Mouse (Mus musculus): ENCODE results near the gene Gper1.
"Not testable (repeated sequence)": the region's sequence is repeated elsewhere in the genome, so short reads cannot be mapped to it uniquely, and the experiment has no call there.

Gene Gper1

GRCm38 (mm10) chr5:139390324-139391119, 32.4 kb upstream of the Gper1 start:
- not testable (repeated sequence) for DNase-seq (ENCODE audit: low spot score in 2 of 2)

GRCm38 (mm10) chr5:139391309-139391990, 31.5 kb upstream of the Gper1 start:
- DNase-seq (ENCODE audit: low spot score in 2 of 2) = no peak

GRCm38 (mm10) chr5:139392219-139393196, 30.4 kb upstream of the Gper1 start:
- no peak for DNase-seq (ENCODE audit: low spot score in 2 of 2)

DNA sequence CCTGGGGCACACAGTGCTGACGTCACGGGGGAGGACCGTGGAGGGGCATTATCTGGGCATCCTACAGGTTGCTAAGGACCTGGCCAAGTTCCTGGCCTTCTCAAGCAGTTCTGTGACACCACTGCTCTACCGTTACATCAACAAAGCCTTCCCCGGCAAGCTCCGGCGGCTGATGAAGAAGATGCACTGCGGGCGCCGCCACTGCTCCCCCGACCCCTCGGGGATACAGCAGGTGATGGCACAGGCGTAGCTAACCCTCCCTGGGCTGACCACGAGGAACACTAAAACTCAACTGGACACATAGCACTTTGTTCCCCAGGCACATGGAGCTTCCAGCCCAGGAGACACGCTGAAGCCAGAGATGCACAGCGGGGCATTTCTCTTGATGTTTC, 29.8 kb upstream of the Gper1 start:
- DNase-seq (ENCODE audit: low spot score in 2 of 2) = no peak

- DNase-seq (ENCODE audit: low spot score in 2 of 2) = no peak
Measured at GRCm38 (mm10) chr5:139394399-139394798, 28.6 kb upstream of the Gper1 start.

- no peak for DNase-seq (ENCODE audit: low spot score in 2 of 2)
Measured at GRCm38 (mm10) chr5:139395528-139395927, 27.4 kb upstream of the Gper1 start.

DNA sequence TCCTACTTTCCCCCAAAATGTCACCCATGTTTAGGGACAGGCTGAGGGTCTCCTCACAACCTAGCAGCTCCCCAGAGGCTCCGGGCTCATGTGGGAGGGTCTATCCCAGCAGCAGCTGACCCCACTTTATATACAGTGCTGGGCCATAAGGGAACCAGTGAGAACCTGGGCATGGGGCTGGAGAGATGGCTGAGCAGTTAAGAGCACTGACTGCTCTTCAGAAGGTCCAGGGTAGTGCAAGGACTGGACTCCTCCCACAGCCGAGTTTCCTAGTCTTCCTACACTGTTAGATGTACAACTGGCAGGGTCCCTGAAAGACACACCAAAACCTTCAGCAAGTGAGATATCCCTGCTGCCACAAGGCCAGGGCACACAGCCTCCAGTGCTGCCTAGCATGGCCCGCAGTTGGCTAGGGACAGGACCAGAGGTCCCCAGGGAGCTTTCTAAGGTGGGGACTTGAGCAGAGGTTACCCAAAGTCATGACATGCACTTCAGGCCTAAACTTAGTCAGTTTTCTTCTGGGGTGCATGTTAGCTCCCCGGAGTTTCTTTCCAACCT, 25.5 kb upstream of the Gper1 start:
- no peak for DNase-seq (ENCODE audit: low spot score in 2 of 2)

- DNase-seq (ENCODE audit: low spot score in 2 of 2) = peak; percentile 86 to 93
Measured at GRCm38 (mm10) chr5:139397959-139398753, 24.8 kb upstream of the Gper1 start.

GRCm38 (mm10) chr5:139398786-139399185, 24.2 kb upstream of the Gper1 start:
- no peak for DNase-seq (ENCODE audit: low spot score in 2 of 2)

- DNase-seq (ENCODE audit: low spot score in 2 of 2) = no peak
Measured at GRCm38 (mm10) chr5:139399991-139400390, 23.0 kb upstream of the Gper1 start.

- no peak for DNase-seq (ENCODE audit: low spot score in 2 of 2)
Measured at GRCm38 (mm10) chr5:139402106-139402505, 20.8 kb upstream of the Gper1 start.

DNA sequence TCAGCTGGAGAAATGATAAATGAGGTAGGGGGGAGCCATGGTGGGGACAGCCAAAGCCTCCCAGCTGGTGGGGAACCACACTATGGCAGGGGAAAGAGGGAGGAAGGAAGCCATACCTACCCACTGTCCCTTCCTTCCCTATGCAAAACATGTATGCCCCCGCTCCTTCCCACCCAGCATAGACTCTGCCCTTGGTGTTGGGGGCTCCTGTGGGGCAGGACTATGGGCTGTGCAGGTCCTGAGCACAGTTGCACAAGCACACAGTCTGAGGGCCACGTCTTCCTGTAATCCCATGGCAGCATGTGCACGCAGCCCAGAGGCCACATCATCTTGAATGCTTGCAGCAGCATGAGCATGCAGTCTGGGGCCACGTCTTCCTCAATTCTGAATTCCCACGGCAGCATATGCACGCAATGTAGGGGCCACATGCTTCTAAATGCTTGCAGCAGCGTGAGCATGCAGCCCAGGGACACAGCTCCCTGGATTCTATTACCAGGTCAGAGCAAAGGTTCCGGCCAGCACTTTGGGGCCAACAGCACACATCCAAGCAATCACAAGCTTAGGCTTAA, 19.2 kb upstream of the Gper1 start:
- no peak for DNase-seq (ENCODE audit: low spot score in 2 of 2)

GRCm38 (mm10) chr5:139404801-139405401, 18.1 kb upstream of the Gper1 start, which contains the start of gene C130050O18Rik:
Gene C130050O18Rik, plus strand, starts transcription at chr5:139405280.
- no peak for DNase-seq (ENCODE audit: low spot score in 2 of 2)

DNA sequence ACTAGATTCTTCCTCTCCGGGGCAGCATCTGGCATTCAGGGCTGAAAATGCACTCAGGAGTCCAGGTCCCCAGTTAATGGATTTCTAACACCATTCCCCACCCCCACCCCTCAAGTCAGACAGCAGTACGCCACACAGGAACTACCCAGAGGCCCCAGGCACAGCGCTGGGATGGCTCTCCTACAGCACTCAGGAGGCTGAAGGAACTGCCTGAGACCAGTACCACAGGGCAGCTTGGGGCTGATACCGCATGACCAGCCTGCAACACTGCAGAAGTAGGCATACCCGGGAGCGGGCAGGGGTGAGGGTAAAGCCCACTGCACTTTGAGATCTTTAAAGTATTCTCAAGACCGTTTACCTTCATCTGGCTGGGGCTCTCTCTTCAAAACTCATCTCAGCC, 17.5 kb upstream of the Gper1 start:
- DNase-seq (ENCODE audit: low spot score in 2 of 2) = no peak

DNA sequence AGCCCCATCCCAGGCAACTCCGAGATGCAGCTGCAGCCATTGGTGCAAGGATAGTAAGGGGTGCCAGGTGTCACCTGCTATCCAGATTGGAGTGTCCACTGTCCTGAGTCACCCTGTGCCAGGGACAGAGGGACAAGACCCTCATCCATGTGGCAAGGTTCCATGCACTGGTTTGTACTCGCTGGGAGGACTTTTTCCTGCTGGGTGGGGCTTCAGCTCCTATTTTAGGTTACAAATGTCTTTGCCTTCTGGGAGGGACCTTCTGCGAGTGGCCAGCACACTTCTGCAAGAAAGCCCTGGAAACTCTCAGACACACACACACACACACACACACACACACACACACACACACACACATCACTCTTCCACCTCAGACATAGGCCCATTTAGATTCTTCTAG, 17.0 kb upstream of the Gper1 start:
- DNase-seq (ENCODE audit: low spot score in 2 of 2) = no peak

DNA sequence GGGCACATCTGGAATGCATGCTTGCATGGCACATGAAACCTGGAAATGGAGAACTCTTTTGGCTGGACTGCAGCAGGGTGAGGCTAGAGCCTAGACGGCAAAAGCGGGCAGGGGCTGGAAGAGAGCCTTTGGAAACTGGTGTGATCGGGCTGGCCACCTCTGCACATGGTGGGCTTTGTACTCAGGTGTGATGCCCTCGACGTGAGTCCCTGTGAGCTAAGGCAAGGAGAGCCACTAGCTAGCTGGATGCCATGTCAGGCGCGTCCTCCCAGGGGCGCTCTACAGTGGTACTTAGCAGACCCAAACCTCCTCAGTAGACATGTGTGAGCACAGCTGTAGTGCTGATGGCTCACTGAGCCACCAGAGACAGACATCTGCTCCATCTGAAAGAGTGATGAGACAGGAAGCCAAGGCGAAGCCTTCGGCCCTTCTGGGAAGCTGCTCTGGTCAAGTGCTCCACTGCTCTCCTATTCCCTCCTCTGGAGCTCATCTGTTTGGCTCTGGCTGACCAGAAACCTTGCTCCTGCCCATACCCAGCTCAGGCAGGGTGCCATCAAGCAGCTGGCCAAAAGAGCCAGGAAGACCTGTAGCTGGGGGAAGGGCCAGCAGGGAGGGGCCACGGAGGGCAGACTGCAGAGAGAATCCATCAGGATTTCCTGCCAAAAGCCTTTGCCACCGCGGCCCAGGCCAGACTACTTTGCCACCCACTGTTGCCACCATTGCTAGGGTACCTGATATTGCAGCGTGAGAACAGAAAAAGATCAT, 15.6 kb upstream of the Gper1 start:
- peak in 1 of 2 experiments; percentile 40 for DNase-seq (ENCODE audit: low spot score in 2 of 2)

DNA sequence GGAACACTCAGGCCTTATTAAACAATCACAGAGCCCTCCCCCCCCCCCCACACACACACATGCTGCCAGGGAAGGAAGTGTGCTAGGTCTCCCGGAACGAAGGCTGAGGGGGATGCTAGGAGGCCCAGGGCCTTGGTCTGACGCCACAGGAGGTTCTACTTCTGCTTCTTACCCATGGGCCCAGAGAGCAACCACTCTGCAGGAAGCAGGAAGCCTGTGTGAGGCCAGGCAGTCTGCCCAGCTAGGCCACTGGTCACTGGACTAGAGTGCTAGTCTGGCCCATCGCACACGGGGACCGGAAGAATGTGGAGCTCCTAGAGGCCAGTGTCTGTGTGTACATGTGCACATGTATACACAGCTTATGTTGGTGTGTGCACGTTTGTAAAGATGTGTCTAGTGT, 14.4 kb upstream of the Gper1 start:
- peak in 1 of 2 experiments; percentile 29 for DNase-seq (ENCODE audit: low spot score in 2 of 2)

- peak; percentile 68 to 78 for DNase-seq (ENCODE audit: low spot score in 2 of 2)
Measured at GRCm38 (mm10) chr5:139409412-139409811, 13.5 kb upstream of the Gper1 start.

DNA sequence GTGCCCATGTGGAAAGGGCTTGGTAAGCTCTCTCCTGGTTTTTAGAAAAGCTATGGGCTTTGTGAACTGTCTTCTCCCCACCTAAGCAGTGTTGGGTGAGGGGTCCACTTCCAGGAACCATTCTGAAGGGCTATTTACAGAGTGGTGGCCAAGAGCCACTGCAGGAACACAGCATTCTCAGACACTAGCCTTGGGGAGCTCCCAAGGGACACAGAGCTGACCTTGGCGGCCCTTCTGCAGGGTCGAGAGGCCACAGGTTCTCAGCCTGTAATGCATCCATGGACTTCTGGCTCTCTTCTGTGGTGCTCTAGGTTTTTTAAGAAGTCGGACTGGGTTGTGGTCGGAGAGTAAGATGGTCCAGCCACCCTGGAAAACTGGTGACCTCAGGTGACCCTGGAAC, 12.9 kb upstream of the Gper1 start:
- DNase-seq (ENCODE audit: low spot score in 2 of 2) = no peak
